Mouse (Mus musculus) hindbrain, postnatal 0 days (tissue): ENCODE results near the gene Plxnc1. TPM values are rescaled to one million over a fixed set of nuclear protein-coding genes. Genes with fewer than 3 reads are reported as not detected.

ENCODE experiments used
- ATAC-seq: fragments of 200-750 bp; cut with Nextera tagmentation; 2 replicates; pipeline ENCODE4 v1.8.0; 2017; ENCODE audit warnings: mild to moderate bottlenecking, moderate TSS enrichment, moderate library complexity
- DNase-seq: peaks from one replicate; pipeline ENCODE4 v3.0.0-alpha.2; 2015; ENCODE audit warnings: low spot score
- H3K27ac ChIP-seq: fragments of 300-500 bp; sonication (generic); 2 replicates; pipeline ENCODE4 v1.5.1; 2014; ENCODE audit warnings: mild to moderate bottlenecking
- H3K27me3 ChIP-seq: fragments of 300-500 bp; sonication (generic); 2 replicates; pipeline ENCODE4 v1.6.1; 2014; ENCODE audit warnings: low read length, mixed read lengths; ENCODE audit not compliant: insufficient read depth
- H3K36me3 ChIP-seq: fragments of 300-500 bp; sonication (generic); 2 replicates; pipeline ENCODE4 v1.6.1; 2014; ENCODE audit warnings: low read length, mixed read lengths; ENCODE audit not compliant: insufficient read depth
- H3K4me1 ChIP-seq: fragments of 300-500 bp; sonication (generic); 2 replicates; pipeline ENCODE4 v1.6.1; 2014; ENCODE audit warnings: antibody characterized with exemption, low read length, mixed read lengths; ENCODE audit not compliant: insufficient read depth
- H3K4me2 ChIP-seq: fragments of 300-500 bp; sonication (generic); 2 replicates; pipeline ENCODE4 v1.6.1; 2014; ENCODE audit warnings: low read depth, mild to moderate bottlenecking, low read length, moderate library complexity, mixed read lengths
- H3K4me3 ChIP-seq: fragments of 300-500 bp; sonication (generic); 2 replicates; pipeline ENCODE4 v1.5.1; 2014; ENCODE audit warnings: low read length
- H3K9ac ChIP-seq: fragments of 300-500 bp; sonication (generic); replicated peaks from 2 replicates; pipeline ENCODE4 v1.6.1; 2014; ENCODE audit warnings: mild to moderate bottlenecking, low read length, moderate library complexity, mixed read lengths
- H3K9me3 ChIP-seq: fragments of 300-500 bp; sonication (generic); 2 replicates; pipeline ENCODE4 v1.6.1; 2016; ENCODE audit warnings: low read length, mixed read lengths
- CTCF ChIP-seq: IDR thresholded peaks from 2 replicates; pipeline ENCODE4 v1.5.1; 2016; ENCODE audit warnings: antibody characterized with exemption, control low read depth, low read depth
- WGBS: fragments of 180-500 bp; shearing (Covaris S2); extraction: QIAGEN DNeasy Blood & Tissue Kit; methylation state at CpG from one replicate; pipeline ENCODE4 v1.1.7; 2014; 5-methylcytosine and 5-hydroxymethylcytosine counted together
- polyA plus RNA-seq: library from polyadenylated mRNA; unstranded; fragments of >200 nt; fragmentation: Nextera tagmentation; extraction: Ambion mirVana; gene quantifications from 2 replicates; pipeline ENCODE4 v1.2.1, GENCODE M21; 2015
- total RNA-seq: library from RNA; depleted of rRNA; stranded (reverse); fragments of >200 nt; gene quantifications from 2 replicates; pipeline ENCODE4 v1.2.3, GENCODE M21; 2014; rRNA removed

Plxnc1 gene
- total RNA-seq = 54.2 and 54.5 TPM in 2 replicates
- 8.7 and 9.9 TPM in 2 replicates for polyA plus RNA-seq

GRCm38 (mm10) chr10:94944691-94945205 lies at the start of gene Plxnc1:
Gene Plxnc1 (minus strand): TSS chr10:94944835.
- WGBS = 2% methylated on average over 23 of the region's 57 CpGs
- Histone ChIP-seq H3K4me2 (peak within 1 kb of the TSS; percentile 84), H3K9ac (peak within 1 kb of the TSS; percentile 87), H3K4me3 (peak within 1 kb of the TSS; percentile 88), H3K27ac (peak within 1 kb of the TSS; percentile 91), H3K4me1 (peaks cover 13% of the 10 kb centered on the region), H3K9me3 (no peaks in the 10 kb centered on the region), H3K27me3 (no peaks in the 10 kb centered on the region), H3K36me3 (no peaks in the 10 kb centered on the region)
- DNase-seq (peak; percentile 83), ATAC-seq (peak; percentile 61)
- TF ChIP-seq CTCF = no peak

GRCm38 (mm10) chr10:94992127-94992526 lies 47.5 kb upstream of the Plxnc1 start:
- peak; percentile 38 for ATAC-seq

GRCm38 (mm10) chr10:94991564-94992097 lies 47.0 kb upstream of the Plxnc1 start:
- Histone ChIP-seq H3K27me3 (no peaks in the 10 kb centered on the region), H3K9ac (0 out of 2 replicates have a peak overlapping the region, but pooled peaks have one; percentile 17), H3K36me3 (no peaks in the 10 kb centered on the region), H3K27ac (peak overlapping the region; percentile 57; the same call in 1 of the 2 replicates), H3K9me3 (no peaks in the 10 kb centered on the region), H3K4me3 (peak overlapping the region; percentile 18), H3K4me2 (peak overlapping the region; percentile 51), H3K4me1 (no peaks in the 10 kb centered on the region)
- 11% methylated on average over 17 of the region's 17 CpGs for WGBS
- ATAC-seq (peak; percentile 48), DNase-seq (peak; percentile 90)
- peak; percentile 85 for TF ChIP-seq CTCF

More at GRCm38 (mm10) chr10:94992127-94992526, 47.5 kb upstream of the Plxnc1 start:
- 8% methylated on average over 9 of the region's 9 CpGs for WGBS
- H3K27ac ChIP-seq = 0 out of 2 replicates have a peak overlapping the region, but pooled peaks have one; percentile 57
- H3K36me3 ChIP-seq = no peaks in the 10 kb centered on the region
- H3K9ac ChIP-seq = no peak overlapping the region
- no peak overlapping the region for H3K4me3 ChIP-seq
- no peaks in the 10 kb centered on the region for H3K9me3 ChIP-seq
- TF ChIP-seq CTCF = peak; percentile 76
- no peaks in the 10 kb centered on the region for H3K27me3 ChIP-seq
- DNase-seq = peak; percentile 77
- no peaks in the 10 kb centered on the region for H3K4me1 ChIP-seq
- peak overlapping the region; percentile 51; the same call in 1 of the 2 replicates for H3K4me2 ChIP-seq

- H3K4me1 ChIP-seq = no peaks in the 10 kb centered on the region
- ATAC-seq (peak; percentile 82), DNase-seq (peak; percentile 89)
- no peaks in the 10 kb centered on the region for H3K27me3 ChIP-seq
- peak overlapping the region; percentile 51 for H3K4me2 ChIP-seq
- H3K4me3 ChIP-seq = peak overlapping the region; percentile 18
- TF ChIP-seq CTCF = no peak
- H3K27ac ChIP-seq = peak overlapping the region; percentile 57; the same call in 1 of the 2 replicates
- H3K9ac ChIP-seq = no peak overlapping the region
- H3K9me3 ChIP-seq = no peaks in the 10 kb centered on the region
- WGBS = 16% methylated on average over 17 of the region's 17 CpGs
- no peaks in the 10 kb centered on the region for H3K36me3 ChIP-seq
Measured at GRCm38 (mm10) chr10:94990768-94991563, 46.3 kb upstream of the Plxnc1 start.

GRCm38 (mm10) chr10:94989321-94989720 lies 44.7 kb upstream of the Plxnc1 start:
- Histone ChIP-seq H3K27ac (no peak overlapping the region), H3K27me3 (no peaks in the 10 kb centered on the region), H3K9ac (no peak overlapping the region), H3K9me3 (no peaks in the 10 kb centered on the region), H3K36me3 (no peaks in the 10 kb centered on the region), H3K4me2 (no peak overlapping the region), H3K4me1 (no peaks in the 10 kb centered on the region), H3K4me3 (no peak overlapping the region)
- DNase-seq (no peak), ATAC-seq (no peak)
- no peak for TF ChIP-seq CTCF
- 82% methylated on average over 5 of the region's 5 CpGs for WGBS

GRCm38 (mm10) chr10:94985103-94985502 lies 40.5 kb upstream of the Plxnc1 start:
- no peaks in the 10 kb centered on the region for H3K9me3 ChIP-seq

More at GRCm38 (mm10) chr10:94985103-94985502, 40.5 kb upstream of the Plxnc1 start:
- Histone ChIP-seq H3K4me3 (no peak overlapping the region), H3K27ac (no peak overlapping the region), H3K4me1 (no peaks in the 10 kb centered on the region), H3K4me2 (no peak overlapping the region), H3K9ac (no peak overlapping the region), H3K36me3 (no peaks in the 10 kb centered on the region), H3K27me3 (no peaks in the 10 kb centered on the region)
- WGBS = 74% methylated on average over 1 of the region's 1 CpGs
- DNase-seq (no peak), ATAC-seq (no peak)
- no peak for TF ChIP-seq CTCF
